Mouse (Mus musculus) spleen, postnatal 10 days (tissue): Measurements from ENCODE around the gene Hpdl.

Experiments
- DNase-seq, 2 experiments: peaks; one replicate each; pipeline ENCODE4 v3.0.0; 2021 to 2022; ENCODE audit warnings: low spot score in 2 of 2

Gene Hpdl

GRCm38 (mm10) chr4:116799901-116800300, 21.6 kb downstream of the Hpdl start:
- DNase-seq, result peak in 1 of 2 experiments; percentile 41

GRCm38 (mm10) chr4:116796442-116797110, 24.9 kb downstream of the Hpdl start:
- no peak for DNase-seq

- DNase-seq, result no peak
These were observed 27.2 kb downstream of the Hpdl start for GRCm38 (mm10) chr4:116794273-116794672.

- no peak for DNase-seq
These were observed 29.1 kb downstream of the Hpdl start for GRCm38 (mm10) chr4:116792453-116792852.

- peak; percentile 55 to 85 for DNase-seq
These were observed 32.6 kb downstream of the Hpdl start for GRCm38 (mm10) chr4:116788956-116789355.

GRCm38 (mm10) chr4:116787985-116788760, 33.3 kb downstream of the Hpdl start:
- no peak for DNase-seq

- no peak for DNase-seq
These were observed 34.9 kb downstream of the Hpdl start for GRCm38 (mm10) chr4:116786587-116786986.

- DNase-seq, result no peak
These were observed 39.3 kb downstream of the Hpdl start for GRCm38 (mm10) chr4:116782171-116782570.

GRCm38 (mm10) chr4:116781366-116781765, 40.1 kb downstream of the Hpdl start:
- DNase-seq, result no peak

- no peak for DNase-seq
These were observed 41.0 kb downstream of the Hpdl start for GRCm38 (mm10) chr4:116780541-116780940.

GRCm38 (mm10) chr4:116777079-116777478, 44.4 kb downstream of the Hpdl start:
- no peak for DNase-seq

GRCm38 (mm10) chr4:116776391-116776790, 45.1 kb downstream of the Hpdl start:
- DNase-seq, result no peak
